Mouse (Mus musculus): ENCODE results near the gene D630039A03Rik.
A peak's percentile ranks its signal among the peaks of the same experiment; 100 is the strongest.

The D630039A03Rik gene

DNA sequence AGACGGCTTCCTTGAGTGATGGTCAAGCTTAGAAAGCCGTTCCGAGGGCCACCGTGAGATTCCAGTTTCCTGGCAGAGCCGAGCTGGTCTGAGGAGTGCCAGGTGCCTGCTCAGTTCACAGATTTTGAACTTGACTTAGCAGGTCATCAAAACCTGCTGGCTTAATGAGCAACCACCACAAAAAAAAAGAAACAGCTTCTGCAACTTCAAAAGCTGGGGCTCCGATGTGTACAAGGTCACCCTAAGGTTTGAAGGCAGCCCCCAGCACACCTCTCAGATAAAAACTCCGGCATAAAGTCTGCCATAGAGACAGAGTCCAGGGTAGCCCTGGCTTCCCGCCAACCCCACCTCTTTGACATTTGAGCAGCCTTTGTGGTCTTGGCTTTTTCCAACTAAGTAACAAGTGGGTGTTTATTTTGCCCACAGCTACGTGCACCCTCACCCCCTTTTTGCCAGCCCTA lies at the start of gene D630039A03Rik:
Gene D630039A03Rik (minus strand): TSS at position 97 of the 461 bp plus-strand sequence.
- DNase-seq: peak; percentile 48 to 51

DNA sequence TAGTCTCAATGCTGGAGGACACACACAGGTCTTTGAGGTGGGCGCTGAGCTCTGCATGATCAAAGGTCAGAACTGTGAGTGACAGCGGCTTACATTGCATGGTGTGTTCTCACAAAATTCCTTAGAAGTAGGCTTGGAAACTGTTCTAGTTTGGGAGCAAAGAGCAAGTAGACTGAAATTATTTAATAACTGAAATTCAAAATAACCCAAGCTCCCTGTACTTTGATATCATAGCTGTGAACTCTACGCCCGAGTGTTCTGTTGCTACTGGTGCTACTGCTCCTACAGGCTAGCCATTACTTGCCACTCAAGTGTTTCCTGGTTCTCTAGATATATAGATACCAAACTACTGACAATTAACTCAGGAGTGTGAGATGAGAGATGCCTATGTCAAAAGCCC lies 49.4 kb upstream of the D630039A03Rik start:
- no peak for DNase-seq

- no peak for DNase-seq
Observed at GRCm38 (mm10) chr4:57964143-57964542, 48.0 kb upstream of the D630039A03Rik start.

GRCm38 (mm10) chr4:57959056-57959455 lies 43.0 kb upstream of the D630039A03Rik start:
- DNase-seq: no peak

DNA sequence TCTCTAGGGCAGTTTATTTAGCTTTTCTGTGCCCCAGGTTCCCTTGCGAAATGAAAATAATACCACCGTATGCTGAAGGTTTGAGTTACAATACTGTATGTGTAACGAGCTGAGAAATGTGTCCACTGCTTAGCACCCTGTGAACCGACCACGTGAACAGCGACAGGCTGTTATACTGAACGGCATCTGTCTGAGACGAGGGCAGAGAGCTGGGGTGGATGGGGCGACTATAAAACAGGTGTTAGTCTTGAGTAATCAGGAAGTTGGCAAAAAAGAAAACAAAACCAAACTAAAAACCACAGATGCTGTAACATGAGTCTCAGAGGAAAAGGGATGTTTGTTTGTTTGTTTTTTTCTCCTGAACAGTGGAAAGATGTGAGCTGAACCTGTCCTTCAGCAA lies 42.0 kb upstream of the D630039A03Rik start:
- DNase-seq: no peak

DNA sequence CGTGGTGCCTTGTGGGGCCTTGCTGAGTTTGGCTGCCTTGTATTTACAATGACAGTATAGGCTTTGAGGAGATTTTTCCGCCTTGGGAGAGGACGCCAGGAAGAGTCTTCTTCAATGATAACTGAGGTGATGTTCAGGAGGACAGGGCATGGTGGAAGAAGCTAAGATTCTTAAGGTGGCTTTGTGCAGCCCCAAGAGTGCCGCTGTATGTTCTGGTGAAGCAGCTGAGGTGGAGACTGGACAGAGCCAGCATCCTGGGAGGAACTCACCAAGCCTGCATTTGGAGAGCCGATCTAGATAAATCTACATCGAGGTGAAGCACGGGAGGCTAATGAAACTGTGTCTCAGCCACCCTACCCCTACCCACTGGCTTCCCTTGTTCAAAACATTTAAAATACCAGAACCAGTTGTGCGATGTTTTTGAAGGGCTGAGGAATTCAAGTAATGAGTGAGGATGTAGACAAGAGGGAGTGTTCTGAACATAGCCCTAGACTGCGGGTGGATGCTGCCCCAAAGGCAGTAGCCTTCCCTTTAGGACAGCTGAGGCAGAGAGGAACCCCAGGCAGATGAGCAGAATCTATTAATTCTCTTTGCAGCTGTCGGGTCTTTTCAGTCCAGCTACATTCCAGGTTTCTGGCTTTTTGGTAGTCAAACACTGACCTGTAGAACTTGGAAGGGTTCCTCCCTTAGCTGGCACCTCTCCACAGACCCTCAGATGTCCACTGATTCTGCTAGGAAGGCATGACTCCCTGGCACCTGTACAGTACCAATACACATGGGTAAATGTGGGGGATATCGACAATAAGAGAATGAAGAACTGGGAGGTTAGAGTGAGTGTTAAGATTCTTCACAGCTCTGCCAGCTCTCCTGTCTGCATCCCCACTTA lies 41.3 kb upstream of the D630039A03Rik start:
- peak in 1 of 2 experiments; percentile 18 for DNase-seq

DNA sequence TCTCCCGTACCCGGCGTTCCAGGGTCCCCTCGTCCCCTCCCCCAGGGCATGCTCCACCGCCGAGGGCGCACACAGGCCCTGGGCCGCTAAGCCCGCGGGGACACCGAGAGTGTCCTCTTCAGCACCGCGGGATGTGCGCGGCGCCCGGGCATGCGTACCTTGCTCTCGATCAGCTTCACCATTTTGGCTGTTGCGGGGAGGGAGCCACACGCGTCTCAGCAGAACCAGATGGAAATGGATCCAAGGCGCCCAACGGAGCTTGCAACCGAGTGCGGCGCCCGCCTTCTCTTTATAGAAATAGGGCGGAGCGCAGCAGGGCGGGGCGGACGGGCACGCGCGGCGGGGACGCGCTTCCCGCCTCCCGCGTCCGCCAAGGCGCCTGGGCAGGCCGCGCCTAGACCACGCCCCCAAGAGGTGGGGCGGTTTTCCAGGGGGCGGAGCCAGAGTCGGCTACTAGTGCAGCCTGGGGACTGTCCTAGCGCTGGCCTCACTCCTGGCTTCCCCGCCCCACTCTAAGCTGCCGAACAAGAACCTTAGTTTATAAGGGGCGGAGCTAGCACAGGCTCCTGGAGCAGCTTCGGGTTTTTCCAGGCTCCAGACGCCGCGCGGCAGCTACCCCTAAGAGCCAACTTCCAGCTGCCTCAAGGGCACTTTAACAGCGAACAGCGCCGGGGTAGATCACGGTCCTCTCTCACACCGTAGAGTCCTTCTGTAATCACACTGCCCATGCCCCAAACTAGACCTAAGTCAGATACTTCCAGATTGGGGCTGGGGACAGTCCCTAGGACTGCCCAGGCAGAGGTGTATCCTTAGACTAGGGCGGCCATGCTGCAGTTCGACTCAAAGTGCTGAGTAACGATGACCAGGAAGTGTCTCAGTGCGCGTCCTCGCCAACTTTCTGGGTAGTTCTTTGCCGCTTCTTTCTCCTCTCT lies 40.2 kb upstream of the D630039A03Rik start, which contains the start of gene Txn1:
Gene Txn1 (minus strand): TSS at position 383 of the 932 bp plus-strand sequence.
- peak; percentile 96 to 98 for DNase-seq

DNA sequence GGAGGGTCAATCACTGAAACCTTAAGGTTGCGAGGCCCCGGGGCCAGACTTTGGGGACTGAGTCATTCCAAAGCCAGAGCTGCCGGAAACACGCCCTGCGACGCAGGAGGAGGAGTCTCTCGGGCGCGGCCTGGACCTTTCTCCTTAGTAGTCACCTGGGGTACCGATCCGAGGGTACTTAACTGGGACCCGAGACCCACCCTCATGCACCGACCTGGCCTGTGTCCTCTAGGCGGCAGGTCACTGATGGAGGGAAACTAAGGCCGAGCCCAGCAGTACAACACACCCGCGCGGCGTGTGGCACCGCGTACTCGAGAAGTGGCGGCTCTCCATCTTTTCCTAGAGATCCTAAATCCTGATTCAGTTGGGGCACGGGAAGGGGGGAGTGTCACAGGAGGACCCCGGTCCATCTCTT lies 39.5 kb upstream of the D630039A03Rik start:
- DNase-seq: peak; percentile 68 to 70

DNA sequence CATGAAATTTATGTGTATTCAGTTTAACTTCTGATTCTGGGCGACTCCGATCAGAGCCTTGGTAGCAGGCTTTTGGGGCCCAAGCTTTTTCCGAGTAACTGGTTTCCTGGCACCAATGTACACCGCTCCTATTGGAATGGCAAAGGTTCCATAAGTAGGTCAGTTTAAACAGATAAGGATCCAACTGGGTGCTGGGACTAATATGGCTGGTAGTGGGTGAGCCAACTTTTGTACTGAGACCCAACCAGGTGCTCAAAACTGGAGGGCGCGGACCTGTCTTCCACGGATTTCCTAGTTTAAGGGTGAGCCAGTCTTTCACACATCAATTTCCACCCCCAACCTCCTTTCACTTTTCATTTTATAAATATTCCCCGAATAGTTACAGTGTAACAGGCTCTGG lies 38.9 kb upstream of the D630039A03Rik start:
- peak; percentile 13 to 17 for DNase-seq

DNA sequence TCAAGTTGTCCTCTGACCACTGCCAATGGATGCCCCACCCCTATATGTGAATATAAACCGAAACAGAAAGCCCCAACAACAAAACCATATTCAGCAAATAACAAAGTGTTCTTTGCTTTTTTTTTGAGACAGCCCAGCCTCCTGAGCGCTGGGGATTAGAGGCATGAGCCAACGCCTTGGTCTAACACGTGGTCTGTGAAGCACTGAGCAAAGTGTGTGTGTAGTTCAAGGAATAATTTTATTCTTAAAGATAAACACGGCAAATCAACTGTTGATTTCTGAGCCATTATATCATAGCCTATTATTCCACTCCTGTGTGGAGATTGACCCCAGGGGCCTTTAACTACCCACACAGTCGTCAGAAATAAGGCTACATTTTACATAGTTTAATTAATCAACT lies 38.5 kb upstream of the D630039A03Rik start:
- DNase-seq: no peak

DNA sequence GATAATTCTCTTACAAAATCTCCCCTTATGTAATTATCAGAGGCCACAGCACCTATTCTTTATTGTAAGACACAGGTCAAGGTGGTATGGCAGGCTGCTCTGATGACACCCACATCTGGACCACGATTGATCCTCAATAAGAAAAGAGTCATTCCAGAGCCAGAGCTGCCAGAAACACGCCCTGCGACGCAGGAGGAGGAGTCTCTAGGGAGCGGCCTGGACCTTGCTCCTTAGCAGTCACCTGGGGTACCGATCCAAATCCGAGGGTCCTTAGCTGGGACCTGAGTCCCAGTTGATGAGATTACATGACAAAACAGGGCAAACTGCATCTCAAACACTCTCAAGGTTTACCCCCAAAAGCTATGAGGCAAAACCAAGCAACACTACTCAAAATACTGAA lies 37.7 kb upstream of the D630039A03Rik start:
- no peak for DNase-seq

DNA sequence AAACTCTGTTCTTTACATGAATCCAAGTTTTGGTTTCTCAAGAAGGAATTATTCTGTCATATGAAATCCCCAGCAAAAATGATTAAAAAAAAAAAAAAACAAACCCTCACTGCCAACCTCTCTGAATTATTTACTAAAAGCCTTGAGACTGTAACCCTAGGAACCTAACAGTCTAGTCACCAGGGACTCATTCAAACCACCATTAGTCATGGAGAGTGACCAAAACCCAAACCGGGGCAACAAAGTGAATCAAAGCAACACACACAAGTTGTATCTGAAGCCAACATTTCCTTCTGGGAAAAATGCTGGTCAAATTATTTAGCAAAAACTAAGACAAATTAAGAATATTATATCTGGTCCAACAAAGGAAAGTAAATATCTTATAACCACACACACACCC lies 36.8 kb upstream of the D630039A03Rik start:
- DNase-seq: no peak

DNA sequence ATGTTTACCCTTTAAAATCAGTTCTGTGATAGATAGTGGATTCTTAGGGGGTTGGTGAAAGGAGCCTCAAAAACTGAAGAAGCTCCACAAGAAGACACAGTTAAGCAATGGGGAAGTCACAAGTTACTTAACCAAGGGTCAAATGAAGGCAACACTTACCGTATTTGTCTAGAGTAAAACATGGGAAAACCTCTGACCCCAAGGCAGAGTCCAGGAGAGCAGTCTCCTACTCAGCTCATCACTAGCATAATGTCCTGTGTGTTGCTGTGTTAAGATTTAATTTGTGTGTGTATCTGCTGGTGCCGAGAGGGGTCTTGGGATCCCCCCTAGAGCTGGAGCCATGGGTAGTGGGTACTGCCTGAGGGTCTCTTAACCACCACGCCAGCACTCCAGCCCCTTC lies 36.3 kb upstream of the D630039A03Rik start:
- no peak for DNase-seq

- DNase-seq: no peak
Observed at GRCm38 (mm10) chr4:57949866-57950265, 33.8 kb upstream of the D630039A03Rik start.

DNA sequence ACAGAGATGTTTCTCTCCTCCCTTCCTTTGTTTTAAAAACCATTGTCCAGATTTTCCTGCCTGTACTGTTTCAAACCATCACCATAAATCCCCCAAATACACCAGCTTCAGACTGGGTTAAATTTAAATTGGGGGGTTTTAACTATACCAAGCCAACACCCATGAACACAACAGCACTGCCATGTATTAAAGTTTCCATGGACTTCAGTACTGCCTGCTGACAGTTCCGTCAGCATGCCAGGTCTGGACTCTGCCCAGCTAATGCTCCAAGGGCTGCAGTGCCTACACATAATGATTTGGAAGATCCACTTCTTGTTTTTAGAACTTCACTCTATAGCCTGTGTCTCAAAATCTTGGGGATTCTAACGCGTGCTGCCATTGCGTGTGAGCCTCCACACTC lies 31.4 kb upstream of the D630039A03Rik start:
- no peak for DNase-seq

GRCm38 (mm10) chr4:57947036-57947435 lies 30.9 kb upstream of the D630039A03Rik start:
- no peak for DNase-seq

DNA sequence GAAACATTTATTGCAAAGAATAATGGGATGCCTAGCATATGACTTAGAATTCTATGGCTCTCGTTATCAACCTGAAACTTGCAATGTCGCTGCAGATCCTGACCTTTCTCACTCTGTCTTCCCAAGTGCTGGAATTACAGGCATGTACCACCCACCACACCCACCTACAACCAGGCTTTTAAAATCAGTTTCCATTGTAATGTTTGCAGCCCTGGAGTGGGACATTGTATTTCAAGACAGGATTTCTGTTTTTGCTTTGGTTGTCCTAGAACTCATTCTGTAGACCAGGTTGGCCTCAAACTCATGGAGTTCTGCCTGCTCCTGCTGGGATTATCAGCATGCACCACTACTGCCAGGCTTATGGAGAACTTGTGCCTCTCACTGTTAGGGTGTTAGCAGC lies 26.8 kb upstream of the D630039A03Rik start:
- DNase-seq: no peak

DNA sequence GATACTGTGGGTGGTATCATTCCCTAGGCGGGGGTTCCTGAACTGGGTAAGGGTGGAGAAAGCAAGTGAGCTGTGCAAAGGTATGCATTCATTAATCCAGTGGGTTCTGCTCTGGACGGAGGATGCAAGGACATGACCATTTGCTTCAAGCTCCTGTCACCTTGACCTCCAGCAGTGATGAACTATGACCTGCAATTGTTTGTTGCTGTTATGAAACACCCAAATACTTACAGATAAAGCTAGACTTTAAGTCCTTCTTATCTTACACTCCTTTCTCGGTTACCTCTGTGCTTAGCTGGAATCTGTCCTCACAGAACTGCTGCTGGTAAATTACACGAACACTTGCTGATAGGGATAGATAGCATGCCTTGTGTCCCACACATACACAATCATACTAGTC lies 24.5 kb upstream of the D630039A03Rik start:
- no peak for DNase-seq

DNA sequence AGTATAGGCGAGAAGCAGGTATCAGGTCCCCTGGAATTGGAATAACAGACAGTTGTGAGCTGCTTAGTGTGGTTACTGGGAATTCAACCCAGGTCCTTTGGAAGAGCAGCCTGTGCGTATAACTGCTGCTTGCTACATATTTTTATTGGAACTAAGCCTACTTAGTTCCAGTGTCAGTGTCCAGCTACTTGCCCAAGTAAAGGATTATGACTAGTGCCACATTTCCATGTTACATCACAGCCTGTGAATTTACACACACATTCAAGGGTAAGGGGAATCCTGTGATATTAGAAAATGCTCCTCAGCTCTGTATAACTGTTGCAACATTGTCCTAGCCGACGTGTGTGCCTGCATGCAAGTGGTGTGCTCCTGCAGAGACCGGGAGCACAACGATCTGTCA lies 21.2 kb upstream of the D630039A03Rik start:
- no peak for DNase-seq

DNA sequence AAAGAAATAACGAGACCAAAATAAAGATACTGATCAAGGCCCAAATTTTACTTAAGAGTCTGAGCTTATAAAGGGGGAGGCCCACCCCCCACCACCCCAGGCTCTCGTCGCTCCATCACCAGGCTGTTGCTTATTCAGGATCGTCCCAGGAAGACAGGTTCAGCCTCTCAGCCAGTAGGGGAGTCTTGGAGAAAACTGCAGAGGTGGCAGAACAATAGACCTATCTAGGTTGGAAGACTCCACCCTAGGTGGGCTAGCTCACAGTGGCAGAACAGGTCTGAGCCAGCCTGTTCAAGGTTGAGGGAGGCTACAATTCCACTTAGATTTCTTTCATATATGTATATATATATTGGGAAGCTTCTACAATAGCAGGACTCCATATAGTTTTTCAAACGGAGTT lies 18.1 kb upstream of the D630039A03Rik start:
- no peak for DNase-seq

DNA sequence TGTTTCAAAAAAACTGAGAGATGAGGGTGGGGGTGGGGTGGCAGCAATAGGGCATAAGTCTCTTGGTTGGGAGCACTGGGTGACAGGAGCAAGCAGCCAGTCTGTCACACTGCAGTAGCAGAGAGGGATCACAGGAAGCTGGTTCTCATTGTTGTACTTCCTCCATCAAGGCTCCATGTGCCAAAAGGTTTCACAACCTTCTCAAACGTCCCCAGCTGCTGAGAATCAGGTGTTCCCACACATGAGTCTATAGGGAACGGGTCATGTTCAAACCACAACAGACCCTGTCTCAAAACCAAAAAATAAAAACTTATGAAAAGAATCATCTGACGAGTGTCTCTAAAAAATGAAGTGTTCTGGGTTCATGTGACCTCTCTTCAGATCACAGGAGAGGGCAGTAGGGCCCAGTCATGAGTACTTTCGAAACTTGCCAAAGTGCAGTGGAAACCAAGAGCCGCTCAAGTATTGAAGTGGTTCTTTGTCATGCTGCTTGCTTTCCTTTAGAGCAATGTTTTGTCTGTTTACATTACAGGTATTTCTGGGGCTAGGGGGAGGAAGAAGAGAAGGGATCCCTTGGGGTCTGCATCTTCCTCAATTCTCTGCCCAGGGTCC lies 14.6 kb upstream of the D630039A03Rik start:
- no peak for DNase-seq

DNA sequence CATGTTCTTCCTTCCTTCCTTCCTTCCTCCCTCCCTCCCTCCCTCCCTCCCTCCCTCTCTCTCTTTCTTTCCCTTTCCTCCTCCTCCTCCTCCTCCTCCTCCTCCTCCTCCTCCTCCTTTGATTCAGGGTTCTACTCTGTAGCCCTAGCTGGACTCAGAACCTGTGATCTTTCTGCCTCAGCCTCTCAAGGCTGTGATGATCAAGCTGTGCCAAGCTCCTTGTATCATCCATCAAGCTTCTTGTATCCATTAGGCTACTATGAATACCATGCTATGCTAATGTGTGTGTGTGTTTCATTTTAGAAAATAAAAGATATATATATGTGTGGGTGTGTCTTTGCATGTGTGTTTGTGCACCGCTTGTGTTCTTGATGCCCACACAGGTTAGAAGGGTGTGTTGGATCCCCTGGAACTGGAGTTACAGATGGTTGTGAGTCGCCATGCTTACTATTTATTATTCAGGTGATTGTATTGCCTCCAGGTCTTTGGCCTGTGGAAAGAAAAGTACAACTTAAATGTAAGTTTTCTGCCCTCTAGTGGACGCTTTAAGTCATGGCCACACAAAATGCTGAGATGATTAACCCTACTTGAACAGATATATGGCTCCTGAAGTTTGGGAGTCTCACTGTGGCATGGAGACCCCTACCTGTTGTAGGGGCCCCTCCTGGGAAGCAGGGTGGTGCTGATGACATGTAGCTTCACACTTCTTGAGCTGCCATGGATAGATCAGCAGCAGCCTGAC lies 11.5 kb upstream of the D630039A03Rik start:
- DNase-seq: peak; percentile 14 to 24
